Mouse (Mus musculus) C2C12 (cell line): ENCODE data around the gene Phb2.
A peak's percentile ranks its signal among the peaks of the same experiment; 100 is the strongest.

Source experiments
- CEBPB ChIP-seq: IDR thresholded peaks from one replicate; pipeline ENCODE4 v1.6.1; 2011; ENCODE audit warnings: low read depth, mild to moderate bottlenecking, control low read depth, moderate library complexity
- CTCF ChIP-seq: IDR thresholded peaks from one replicate; pipeline ENCODE4 v1.5.1; 2011; ENCODE audit not compliant: control insufficient read depth, insufficient read depth, insufficient read length
- FOSL1 ChIP-seq: IDR thresholded peaks from one replicate; pipeline ENCODE4 v1.8.0; 2011; ENCODE audit warnings: mild to moderate bottlenecking, low read length; ENCODE audit not compliant: poor library complexity, insufficient read depth, severe bottlenecking
- MAX ChIP-seq: IDR thresholded peaks from one replicate; pipeline ENCODE4 v1.6.1; 2011; ENCODE audit warnings: mild to moderate bottlenecking, control low read depth
- MYOG ChIP-seq: IDR thresholded peaks from one replicate; pipeline ENCODE4 v1.6.1; 2011; ENCODE audit not compliant: control insufficient read depth, insufficient read length; ENCODE audit errors: extremely low read depth
- USF1 ChIP-seq: IDR thresholded peaks from one replicate; pipeline ENCODE4 v1.6.1; 2011; ENCODE audit warnings: low read depth, mild to moderate bottlenecking, control low read depth, moderate library complexity

- TF ChIP-seq CTCF (no peak), MAX (no peak), CEBPB (peak; percentile 66), USF1 (no peak), MYOG (no peak), FOSL1 (no peak)
Measured at GRCm38 (mm10) chr6:124699962-124700610, 12.1 kb upstream of the Phb2 start.
